Mouse (Mus musculus) cerebellum, postnatal 14 days (tissue): Measurements from ENCODE around the gene Umad1.

Experiments used
- DNase-seq, 2 experiments: peaks; one replicate each; pipeline ENCODE4 v3.0.0; 2021; ENCODE audit warnings: mixed read lengths in 2 of 2

Umad1 gene

DNA sequence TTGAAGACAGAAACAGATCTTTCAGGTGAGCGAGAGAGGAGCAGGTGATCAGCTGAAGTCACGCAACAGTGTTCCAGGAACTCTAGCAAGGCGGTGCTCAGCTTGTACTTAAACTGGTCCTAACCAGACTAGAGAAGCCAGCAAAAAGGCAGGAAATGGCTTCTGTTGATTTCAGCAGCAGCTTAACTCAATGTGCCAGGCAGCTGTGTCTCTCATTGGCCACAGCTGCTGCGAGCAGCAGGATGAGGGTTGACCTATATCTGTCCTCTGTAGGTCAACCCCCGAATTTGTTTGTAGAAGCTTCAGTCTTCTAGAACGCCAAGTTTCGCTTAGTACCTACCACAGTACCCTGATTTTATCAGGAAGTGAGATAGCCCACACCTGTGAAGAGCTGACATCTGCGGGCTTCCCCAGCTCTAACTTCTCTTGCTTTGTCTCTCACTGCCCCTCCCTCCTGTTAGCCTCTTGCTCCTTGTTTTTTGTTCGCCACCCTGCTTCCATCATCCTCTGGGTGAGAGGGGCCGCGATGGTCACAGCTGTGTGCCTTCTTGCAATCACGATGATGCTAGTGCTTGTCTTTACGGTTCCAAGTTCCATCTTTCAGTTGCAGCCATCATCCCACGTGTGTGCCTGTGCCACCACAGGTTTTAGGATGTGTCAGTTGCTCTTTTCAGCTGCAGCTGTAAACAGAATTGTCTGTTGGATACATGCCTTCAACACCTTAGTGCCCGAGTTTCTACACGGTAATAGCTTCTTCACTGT, 226.5 kb downstream of the Umad1 start:
- DNase-seq, result no peak

DNA sequence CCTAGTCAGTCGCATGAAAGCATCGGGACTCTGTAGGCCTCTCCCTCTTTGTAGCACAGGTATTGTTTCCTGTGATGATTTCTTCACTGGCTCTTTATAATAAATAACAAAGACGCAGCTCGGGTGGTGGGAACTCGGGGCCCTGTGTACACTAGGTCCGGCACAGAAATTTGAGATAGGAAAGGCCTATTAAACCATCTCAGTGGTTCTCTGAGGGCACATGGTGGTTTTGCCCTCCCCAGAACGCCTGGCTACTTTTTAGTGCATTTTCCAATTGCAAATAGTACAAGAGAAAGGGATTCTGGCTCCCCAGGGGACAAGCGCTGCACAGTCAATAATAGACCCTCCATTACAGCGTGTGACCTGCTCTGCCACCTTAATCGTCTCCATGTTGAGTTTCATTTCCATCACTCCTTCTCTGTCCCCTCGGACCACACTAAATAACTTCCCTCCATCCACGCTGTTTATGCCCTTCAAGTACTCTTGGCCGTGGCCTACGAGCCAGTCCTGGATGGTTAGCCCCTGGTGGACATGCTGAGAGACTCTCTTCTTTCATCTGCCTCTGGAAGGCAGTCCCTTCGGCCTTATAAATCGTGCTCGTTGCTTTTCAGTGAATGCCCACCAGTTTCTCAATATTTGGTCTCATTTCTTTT, 227.4 kb downstream of the Umad1 start:
- no peak for DNase-seq

DNA sequence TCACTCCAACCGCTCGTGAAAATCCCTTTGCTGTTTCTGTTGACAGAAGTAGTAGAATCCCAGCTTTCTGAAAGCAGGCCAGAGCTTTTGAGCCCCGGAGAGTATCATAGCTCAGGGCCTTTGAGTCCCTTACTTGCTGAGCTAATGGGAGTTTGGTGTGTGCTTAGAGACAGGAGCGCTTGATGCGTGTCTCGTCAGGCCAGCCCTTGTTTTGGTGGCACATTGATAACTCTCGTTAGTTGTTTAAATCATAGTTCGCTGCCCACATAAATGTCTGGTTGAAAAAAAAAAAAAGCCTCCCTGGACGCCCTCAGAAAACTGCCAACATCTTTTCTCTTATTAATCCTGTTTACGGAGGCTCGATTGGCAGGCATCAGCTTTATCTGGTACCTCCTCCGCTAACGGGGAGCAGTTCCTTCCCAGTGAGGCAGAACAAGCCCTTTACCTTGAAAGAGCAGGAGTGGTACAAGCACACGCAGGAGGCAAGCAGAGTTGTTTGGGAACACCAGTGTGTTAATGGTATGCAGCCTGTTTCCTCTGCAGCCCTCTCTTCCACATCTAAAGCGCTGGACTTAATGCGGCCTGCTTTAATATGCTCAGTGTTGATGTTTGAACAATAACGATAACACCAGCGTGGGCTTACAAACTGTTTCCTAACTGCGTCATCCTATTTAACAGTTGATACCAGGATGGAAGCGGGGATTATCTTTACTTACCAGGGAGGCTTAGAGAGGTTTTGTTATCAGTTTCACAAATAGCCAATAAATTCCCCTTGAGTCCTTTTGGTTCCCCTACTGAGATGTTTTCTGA, 228.2 kb downstream of the Umad1 start:
- no peak for DNase-seq

DNA sequence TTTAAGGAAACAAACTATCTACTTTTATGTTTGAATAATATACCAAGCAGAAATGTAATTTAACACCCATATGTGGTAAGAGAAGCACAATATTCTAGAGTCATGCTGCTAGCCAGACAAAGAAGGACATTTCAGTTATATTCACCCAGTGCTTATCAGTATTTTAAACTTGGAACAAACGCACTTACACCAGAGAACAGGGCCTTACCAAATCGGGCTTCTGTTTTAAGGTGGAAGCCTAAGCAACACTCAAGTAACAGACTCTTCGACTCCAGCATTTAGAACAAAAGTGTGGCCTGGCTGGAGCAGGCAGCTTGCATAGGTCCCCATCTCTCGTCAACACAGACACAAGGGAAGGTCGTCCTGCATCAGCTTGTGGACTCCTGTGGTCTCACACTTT, 229.2 kb downstream of the Umad1 start:
- DNase-seq, result no peak

DNA sequence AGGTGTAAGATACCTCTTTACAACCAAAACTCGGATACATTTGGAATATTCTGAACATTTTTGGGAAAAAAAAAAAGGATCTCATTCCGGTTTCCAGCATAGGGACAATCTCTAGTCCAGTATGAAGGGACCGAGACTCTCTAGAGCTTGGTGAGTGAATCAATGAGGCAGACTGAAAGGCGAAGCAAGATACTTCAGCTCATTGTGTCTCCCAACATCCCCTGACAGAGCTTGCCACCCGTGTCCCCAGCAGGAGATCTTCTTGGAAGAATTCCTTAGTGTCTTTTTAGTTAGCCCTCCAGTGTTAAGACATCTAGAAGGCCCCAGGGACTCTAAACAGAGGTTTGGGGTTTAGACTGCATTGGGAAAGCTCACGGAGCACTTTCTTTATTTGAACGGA, 230.2 kb downstream of the Umad1 start:
- no peak for DNase-seq

DNA sequence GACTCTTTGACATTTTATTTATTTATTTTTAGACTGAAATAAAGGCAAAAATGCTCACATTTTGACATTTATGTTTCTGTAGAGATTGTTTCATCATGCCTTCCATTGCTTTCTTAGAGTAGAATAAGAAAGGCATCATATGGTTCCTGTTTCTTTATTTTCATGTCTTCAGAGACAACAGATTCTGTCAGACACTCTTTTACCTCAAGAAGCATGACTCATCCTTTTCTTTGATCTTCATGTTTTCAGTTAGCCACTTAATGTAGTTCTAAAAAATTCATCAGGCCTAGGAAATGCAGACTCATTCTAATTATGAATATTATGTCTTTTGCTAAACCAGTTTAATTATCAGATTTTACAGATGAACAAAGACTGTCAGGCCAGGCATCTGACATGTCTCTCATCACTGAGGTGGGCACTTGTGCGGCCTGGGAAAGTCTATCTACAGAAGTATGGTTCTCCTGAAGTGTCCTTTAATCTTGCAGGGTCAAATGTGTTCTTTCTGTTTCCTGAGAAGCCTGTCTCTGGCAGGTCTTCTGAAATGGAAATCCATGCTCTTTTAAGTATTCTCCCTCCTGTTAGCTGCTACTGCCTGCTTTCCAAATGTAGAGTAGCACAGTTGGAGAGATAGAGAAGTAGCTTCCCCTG, 231.0 kb downstream of the Umad1 start:
- DNase-seq, result no peak

DNA sequence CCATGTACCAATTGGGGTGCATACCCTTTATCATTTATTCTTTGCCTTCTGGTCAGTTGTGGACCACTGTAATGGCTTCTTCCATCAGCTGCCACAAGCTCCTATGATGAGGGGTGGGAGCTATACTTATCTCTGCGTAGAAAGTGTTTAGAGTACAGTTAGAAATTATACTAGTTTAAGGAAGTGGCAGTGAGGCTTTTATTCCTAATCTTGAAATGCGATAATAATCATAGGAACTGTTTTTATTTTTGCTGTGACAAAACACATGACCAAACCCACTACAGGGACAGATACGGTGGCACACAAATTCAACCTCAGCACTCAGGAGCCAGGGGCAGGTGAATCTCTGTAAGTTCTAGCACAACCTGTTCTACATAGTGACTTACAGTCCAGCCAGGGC, 233.2 kb downstream of the Umad1 start:
- DNase-seq, result no peak

DNA sequence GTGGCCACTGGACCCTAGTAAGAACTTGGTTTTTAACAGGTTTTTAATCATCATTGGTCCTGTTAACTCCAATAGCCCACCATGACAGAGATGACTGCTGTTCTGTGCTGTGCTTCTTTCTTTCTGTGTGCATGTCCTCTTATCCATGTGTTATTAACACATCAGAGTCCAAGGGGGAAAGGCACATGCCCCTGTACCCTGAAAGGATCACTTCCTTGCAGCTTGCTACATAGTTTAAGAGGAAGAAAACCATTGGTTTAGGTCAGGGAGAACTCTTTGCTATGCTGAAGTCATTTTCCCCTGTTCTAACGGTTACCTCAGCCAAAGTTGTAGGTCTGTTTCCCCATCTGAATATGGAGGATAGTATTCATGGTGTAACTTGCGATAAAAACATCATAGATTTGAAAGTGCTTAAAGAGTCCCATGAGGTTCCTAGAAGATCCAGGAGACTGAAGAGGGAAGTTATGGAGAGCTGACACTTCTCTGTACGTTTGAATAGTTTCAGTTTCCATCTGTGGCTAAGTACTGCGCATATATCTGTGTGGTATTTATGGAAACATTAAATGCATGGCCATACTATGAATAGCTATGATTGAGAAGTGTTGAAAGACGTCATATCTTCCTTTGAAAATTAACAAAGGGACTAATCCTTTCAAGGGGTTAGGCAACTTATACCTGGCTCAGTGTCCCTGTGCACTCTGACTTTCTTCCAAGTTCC, 236.2 kb downstream of the Umad1 start:
- DNase-seq, result no peak

DNA sequence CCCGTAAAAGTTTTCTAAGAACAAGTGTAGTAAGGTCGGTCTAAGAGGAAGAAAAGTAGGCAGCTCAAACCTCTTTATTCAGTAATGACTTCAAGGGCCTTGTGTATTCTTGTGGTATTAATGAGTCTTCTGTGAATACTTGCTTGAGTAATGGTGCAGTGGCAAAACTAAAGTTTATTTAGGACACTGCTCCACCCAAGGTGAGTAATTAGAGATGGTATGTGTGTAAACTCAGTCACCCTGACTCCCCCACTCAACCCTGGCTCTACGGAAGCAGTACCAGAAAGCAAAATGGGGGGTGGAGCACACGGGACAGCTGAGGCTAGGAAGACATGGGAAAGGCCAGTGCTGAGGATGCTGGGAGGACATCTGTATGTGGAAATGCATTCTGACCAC, 236.7 kb downstream of the Umad1 start:
- no peak for DNase-seq

DNA sequence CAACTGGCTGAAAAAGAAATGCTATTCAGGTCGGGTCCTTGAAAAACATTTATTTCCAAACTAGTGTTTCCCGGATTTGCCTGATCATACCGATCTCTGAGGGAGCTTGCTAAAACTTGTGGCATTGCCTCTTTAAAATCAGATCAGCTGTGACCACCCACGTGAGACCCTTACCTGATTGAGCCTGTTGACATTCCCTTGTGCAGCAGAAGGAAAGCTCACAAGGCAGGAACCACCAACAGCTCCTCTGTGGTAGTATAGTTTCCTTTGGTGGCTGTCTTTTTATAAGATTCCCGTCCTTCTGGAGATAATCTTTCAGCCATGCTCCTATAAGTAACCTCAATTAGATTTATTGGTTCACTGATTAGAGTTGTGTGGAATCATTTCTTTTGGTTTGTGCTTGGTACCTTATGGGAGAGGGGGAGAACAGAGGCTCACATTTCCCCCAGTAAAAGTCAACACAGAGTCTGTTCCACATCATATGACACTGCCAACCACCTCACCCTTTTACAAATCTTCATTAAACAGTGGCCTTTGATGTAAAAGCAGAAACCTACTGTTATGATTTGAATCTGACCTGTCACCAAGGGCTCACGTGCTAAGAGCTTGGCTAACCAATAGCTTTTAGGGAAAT, 238.3 kb downstream of the Umad1 start:
- no peak for DNase-seq

DNA sequence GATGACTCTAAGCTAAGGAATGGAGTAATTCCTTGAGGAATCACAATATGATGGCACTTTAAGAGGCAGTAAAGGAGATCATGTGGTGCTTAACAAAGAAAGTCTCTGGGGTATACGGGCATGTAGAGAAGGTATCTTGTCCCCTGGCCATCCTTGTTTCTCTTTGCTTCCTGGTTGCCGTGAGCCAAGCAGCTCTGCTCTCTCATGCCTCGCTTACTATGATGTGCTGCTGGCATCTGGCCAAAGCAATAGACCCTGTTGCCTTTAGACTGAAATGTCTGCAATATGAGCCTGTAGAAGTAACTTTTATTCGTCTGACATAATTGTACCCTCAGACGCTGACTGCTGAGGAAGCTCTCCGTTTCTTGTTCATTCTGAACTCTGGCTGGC, 238.8 kb downstream of the Umad1 start:
- DNase-seq, result peak in 1 of 2 experiments; percentile 16

DNA sequence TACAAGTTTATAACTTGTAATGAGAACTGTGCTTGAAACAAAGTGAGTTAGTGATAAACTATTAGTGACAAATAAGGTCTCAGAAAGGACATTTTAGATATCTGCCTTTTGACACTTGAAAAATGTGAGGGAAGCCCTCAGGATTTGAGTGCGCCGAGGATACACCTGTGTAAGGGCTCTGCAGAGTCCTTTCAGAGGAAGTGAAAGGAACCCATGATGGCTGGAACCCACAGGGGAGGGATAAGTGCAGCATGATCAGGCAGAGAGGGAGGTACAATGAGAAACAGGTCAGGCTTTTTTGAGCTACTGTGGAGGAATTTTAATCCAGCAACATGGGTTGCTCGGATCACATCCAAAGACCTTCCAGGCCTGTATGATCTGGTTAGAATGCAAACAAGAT, 239.9 kb downstream of the Umad1 start:
- DNase-seq, result no peak

DNA sequence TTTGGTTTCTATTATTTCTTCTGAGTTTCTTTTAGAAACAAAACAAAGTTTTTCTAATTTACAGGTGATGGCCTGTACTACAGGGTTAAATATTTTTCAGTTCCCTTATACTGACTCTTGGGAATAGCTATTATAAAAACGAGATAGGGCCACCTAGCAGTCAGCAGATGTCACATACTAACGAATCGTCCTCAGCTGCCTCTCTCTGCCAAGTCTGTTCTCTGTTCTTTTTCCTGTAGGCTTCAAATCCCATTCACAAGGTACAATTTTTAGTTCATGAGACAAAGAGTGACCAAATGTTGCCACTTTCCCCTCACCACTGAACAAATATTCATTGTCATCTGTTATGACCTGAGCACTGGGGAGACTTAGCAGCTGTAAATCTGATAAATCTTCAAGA, 244.9 kb downstream of the Umad1 start:
- DNase-seq, result no peak

DNA sequence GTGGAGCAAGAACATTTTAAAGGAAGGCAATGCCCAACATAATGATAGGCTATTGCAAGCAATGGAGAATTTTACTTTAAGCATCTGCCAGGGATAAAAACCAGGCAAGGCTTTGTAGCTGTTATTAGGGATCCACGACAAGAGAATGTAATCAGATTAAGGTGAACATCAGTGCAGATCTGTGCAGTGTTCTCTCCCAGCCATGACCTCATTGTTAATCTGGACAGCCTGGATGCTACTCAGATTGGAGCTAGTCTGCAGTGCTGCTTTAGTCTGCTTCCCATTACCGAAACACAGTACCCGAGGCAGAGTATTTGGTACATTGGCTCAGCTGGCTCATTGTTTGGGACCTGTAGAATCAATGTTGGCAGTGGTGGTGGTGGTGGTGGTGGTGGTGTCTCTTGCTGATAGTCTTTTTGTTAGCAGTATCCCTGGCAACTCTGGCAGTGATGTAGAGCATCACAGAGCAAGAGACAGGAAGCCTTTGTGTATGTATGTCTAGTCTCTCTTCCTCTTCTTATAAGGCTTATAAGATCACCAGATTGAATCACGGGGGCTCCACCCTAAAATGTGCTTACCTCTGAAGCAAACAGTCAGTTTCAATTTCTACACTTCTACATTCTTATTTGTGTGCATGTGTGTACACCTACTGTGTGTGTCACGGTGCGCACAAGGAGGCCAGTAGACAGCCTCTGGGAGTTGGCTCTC, 245.6 kb downstream of the Umad1 start:
- DNase-seq, result no peak

DNA sequence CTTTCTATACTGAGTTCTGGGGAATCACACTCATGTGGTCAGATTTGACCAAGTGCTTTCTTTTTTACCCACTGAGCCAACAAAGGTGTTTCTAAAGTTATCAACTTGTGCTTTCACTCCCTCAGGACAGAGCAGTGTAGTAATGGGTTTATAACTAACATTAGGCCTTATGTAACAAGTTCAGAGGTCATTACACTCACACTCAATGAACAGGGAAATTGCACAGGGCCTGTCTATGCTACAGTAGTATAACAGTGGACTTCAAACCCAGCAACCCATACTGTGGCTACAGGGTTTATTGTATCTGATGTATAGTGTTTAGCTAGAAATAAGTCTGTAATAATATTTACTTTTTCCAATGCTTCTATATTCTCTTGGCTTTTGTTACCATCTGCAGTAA, 247.5 kb downstream of the Umad1 start:
- no peak for DNase-seq
